Mouse (Mus musculus) intestine, embryonic 15.5 days (tissue): Measurements from ENCODE around the gene Ppip5k2. TPM values are rescaled to one million over a fixed set of nuclear protein-coding genes. Genes with fewer than 3 reads are reported as not detected.
"Not testable (repeated sequence)": the region's sequence is repeated elsewhere in the genome, so short reads cannot be mapped to it uniquely, and the experiment has no call there.

Experiments
- ATAC-seq: fragments of 200-750 bp; cut with Nextera tagmentation; 2 replicates; pipeline ENCODE4 v1.8.0; 2017; ENCODE audit warnings: moderate TSS enrichment, moderate library complexity
- H3K27ac ChIP-seq: fragments of 300-500 bp; sonication (generic); 2 replicates; pipeline ENCODE4 v1.5.1; 2015; ENCODE audit warnings: mild to moderate bottlenecking, inconsistent platforms
- H3K27me3 ChIP-seq: fragments of 300-500 bp; sonication (generic); replicated peaks from 2 replicates; pipeline ENCODE4 v1.6.1; 2015; ENCODE audit warnings: inconsistent platforms
- H3K36me3 ChIP-seq: fragments of 300-500 bp; sonication (generic); 2 replicates; pipeline ENCODE4 v1.6.1; 2015; ENCODE audit warnings: inconsistent platforms
- H3K4me1 ChIP-seq: fragments of 300-500 bp; sonication (generic); replicated peaks from 2 replicates; pipeline ENCODE4 v1.6.1; 2015; ENCODE audit warnings: inconsistent platforms
- H3K4me2 ChIP-seq: fragments of 300-500 bp; sonication (generic); replicated peaks from 2 replicates; pipeline ENCODE4 v1.6.1; 2015; ENCODE audit warnings: mild to moderate bottlenecking, inconsistent platforms
- H3K4me3 ChIP-seq: fragments of 300-500 bp; sonication (generic); replicated peaks from 2 replicates; pipeline ENCODE4 v1.5.1; 2015; ENCODE audit warnings: inconsistent platforms
- H3K9ac ChIP-seq: fragments of 300-500 bp; sonication (generic); 2 replicates; pipeline ENCODE4 v1.6.1; 2015; ENCODE audit warnings: inconsistent platforms
- H3K9me3 ChIP-seq: fragments of 300-500 bp; sonication (generic); 2 replicates; pipeline ENCODE4 v1.6.1; 2016; ENCODE audit warnings: inconsistent platforms
- WGBS: fragments of 180-500 bp; shearing (Covaris S2); methylation state at CpG from one replicate; pipeline ENCODE4 v1.1.7; 2015; 5-methylcytosine and 5-hydroxymethylcytosine counted together
- polyA plus RNA-seq: library from polyadenylated mRNA; unstranded; fragments of >200 nt; fragmentation: Nextera tagmentation; extraction: Ambion mirVana; gene quantifications from 2 replicates; pipeline ENCODE4 v1.2.1, GENCODE M21; 2015

The Ppip5k2 gene
- polyA plus RNA-seq, 1 experiment from 2014 or later, result 37.9 TPM

GRCm38 (mm10) chr1:97773362-97773761 lies 3.2 kb upstream of the Ppip5k2 start:
- Histone ChIP-seq H3K27ac (no peak overlapping the region), H3K4me3 (no peak overlapping the region), H3K27me3 (no peaks in the 10 kb centered on the region), H3K4me1 (peaks cover 2% of the 10 kb centered on the region; the same call in 1 of the 2 replicates), H3K36me3 (no peaks in the 10 kb centered on the region), H3K4me2 (no peak overlapping the region), H3K9ac (no peak overlapping the region), H3K9me3 (no peaks in the 10 kb centered on the region)
- 87% methylated on average over 6 of the region's 6 CpGs for WGBS
- no peak for ATAC-seq

- Histone ChIP-seq H3K27me3 (no peaks in the 10 kb centered on the region), H3K4me2 (no peak overlapping the region), H3K9me3 (no peaks in the 10 kb centered on the region), H3K36me3 (no peaks in the 10 kb centered on the region), H3K4me3 (no peak overlapping the region), H3K9ac (no peak overlapping the region), H3K4me1 (peaks cover 2% of the 10 kb centered on the region; the same call in 1 of the 2 replicates), H3K27ac (no peak overlapping the region)
- no peak for ATAC-seq
- 97% methylated on average over 5 of the region's 5 CpGs for WGBS
Measured at GRCm38 (mm10) chr1:97771727-97772126, 1.5 kb upstream of the Ppip5k2 start.

GRCm38 (mm10) chr1:97771118-97771517 lies 907 bp upstream of the Ppip5k2 start:
- Histone ChIP-seq H3K4me2 (0 out of 2 replicates have a peak overlapping the region, but pooled peaks have one; percentile 28), H3K4me3 (no peak overlapping the region), H3K9me3 (no peaks in the 10 kb centered on the region), H3K27ac (no peak overlapping the region), H3K36me3 (no peaks in the 10 kb centered on the region), H3K9ac (no peak overlapping the region), H3K4me1 (peaks cover 2% of the 10 kb centered on the region; the same call in 1 of the 2 replicates), H3K27me3 (no peaks in the 10 kb centered on the region)
- ATAC-seq, result no peak
- 64% methylated on average over 7 of the region's 7 CpGs for WGBS

GRCm38 (mm10) chr1:97769294-97769903 lies 812 bp downstream of the Ppip5k2 start:
- Histone ChIP-seq H3K27me3 (no peaks in the 10 kb centered on the region), H3K36me3 (no peaks in the 10 kb centered on the region), H3K9me3 (no peaks in the 10 kb centered on the region), H3K4me3 (peak overlapping the region; percentile 80), H3K4me1 (peaks cover 2% of the 10 kb centered on the region; the same call in 1 of the 2 replicates), H3K27ac (peak overlapping the region; percentile 89), H3K9ac (peak overlapping the region; percentile 81), H3K4me2 (peak overlapping the region; percentile 58)
- under 1% methylated on average over 40 of the region's 40 CpGs for WGBS
- ATAC-seq, result peak; percentile 71

- Histone ChIP-seq H3K27me3 (no peaks in the 10 kb centered on the region), H3K4me2 (peak overlapping the region; percentile 58), H3K27ac (0 out of 2 replicates have a peak overlapping the region, but pooled peaks have one; percentile 89), H3K4me1 (peaks cover 2% of the 10 kb centered on the region; the same call in 1 of the 2 replicates), H3K9ac (peak overlapping the region; percentile 81), H3K9me3 (no peaks in the 10 kb centered on the region), H3K4me3 (peak overlapping the region; percentile 80), H3K36me3 (no peaks in the 10 kb centered on the region)
- no peak for ATAC-seq
- 8% methylated on average over 7 of the region's 7 CpGs for WGBS
Measured at GRCm38 (mm10) chr1:97768906-97769293, 1.3 kb downstream of the Ppip5k2 start.

GRCm38 (mm10) chr1:97768089-97768488 lies 2.1 kb downstream of the Ppip5k2 start:
- H3K27ac ChIP-seq, result no peak overlapping the region
- 65% methylated on average over 2 of the region's 2 CpGs for WGBS
- ATAC-seq, result no peak
- H3K36me3 ChIP-seq, result no peaks in the 10 kb centered on the region
- H3K9me3 ChIP-seq, result no peaks in the 10 kb centered on the region
- H3K4me2 ChIP-seq, result peak overlapping the region; percentile 35
- H3K4me1 ChIP-seq, result peaks cover 2% of the 10 kb centered on the region; the same call in 1 of the 2 replicates
- no peak overlapping the region for H3K4me3 ChIP-seq
- H3K9ac ChIP-seq, result no peak overlapping the region
- H3K27me3 ChIP-seq, result no peaks in the 10 kb centered on the region

GRCm38 (mm10) chr1:97765712-97766111 lies 4.5 kb downstream of the Ppip5k2 start:
- H3K27me3 ChIP-seq, H3K27ac ChIP-seq, H3K4me1 ChIP-seq, H3K9ac ChIP-seq, H3K4me3 ChIP-seq, ATAC-seq, H3K9me3 ChIP-seq, H3K36me3 ChIP-seq: not testable (repeated sequence)
- 85% methylated on average over 4 of the region's 4 CpGs for WGBS
- peak overlapping the region; percentile 3; the same call in 1 of the 2 replicates for H3K4me2 ChIP-seq

- Histone ChIP-seq H3K27ac (no peak overlapping the region), H3K27me3 (no peaks in the 10 kb centered on the region), H3K36me3 (no peaks in the 10 kb centered on the region), H3K9me3 (no peaks in the 10 kb centered on the region), H3K4me3 (no peak overlapping the region), H3K4me2 (no peak overlapping the region), H3K9ac (no peak overlapping the region), H3K4me1 (no peaks in the 10 kb centered on the region)
- no peak for ATAC-seq
- WGBS, result 89% methylated on average over 6 of the region's 6 CpGs
Measured at GRCm38 (mm10) chr1:97761477-97761876, 8.7 kb downstream of the Ppip5k2 start.

- Histone ChIP-seq H3K4me3 (no peak overlapping the region), H3K9me3 (no peaks in the 10 kb centered on the region), H3K9ac (no peak overlapping the region), H3K36me3 (no peaks in the 10 kb centered on the region), H3K4me1 (no peaks in the 10 kb centered on the region), H3K27me3 (no peaks in the 10 kb centered on the region), H3K27ac (no peak overlapping the region), H3K4me2 (no peak overlapping the region)
- 76% methylated on average over 7 of the region's 7 CpGs for WGBS
- no peak for ATAC-seq
Measured at GRCm38 (mm10) chr1:97760598-97760997, 9.6 kb downstream of the Ppip5k2 start.

- Histone ChIP-seq H3K27ac (no peak overlapping the region), H3K36me3 (no peaks in the 10 kb centered on the region), H3K4me1 (no peaks in the 10 kb centered on the region), H3K4me2 (no peak overlapping the region), H3K27me3 (no peaks in the 10 kb centered on the region), H3K9me3 (no peaks in the 10 kb centered on the region), H3K4me3 (no peak overlapping the region), H3K9ac (no peak overlapping the region)
- no peak for ATAC-seq
Measured at GRCm38 (mm10) chr1:97759841-97760240, 10.4 kb downstream of the Ppip5k2 start.

- Histone ChIP-seq H3K4me2 (no peak overlapping the region), H3K27ac (no peak overlapping the region), H3K27me3 (no peaks in the 10 kb centered on the region), H3K9me3 (no peaks in the 10 kb centered on the region), H3K36me3 (0 out of 2 replicates have a peak, but pooled peaks cover 2% of the 10 kb centered on the region), H3K4me3 (no peak overlapping the region), H3K9ac (no peak overlapping the region), H3K4me1 (no peaks in the 10 kb centered on the region)
- WGBS, result 75% methylated on average over 4 of the region's 4 CpGs
- ATAC-seq, result no peak
Measured at GRCm38 (mm10) chr1:97754392-97754791, 15.8 kb downstream of the Ppip5k2 start.

- H3K36me3 ChIP-seq, result 0 out of 2 replicates have a peak, but pooled peaks cover 2% of the 10 kb centered on the region
- no peak overlapping the region for H3K27ac ChIP-seq
- H3K4me1 ChIP-seq, result no peaks in the 10 kb centered on the region
- H3K27me3 ChIP-seq, result no peaks in the 10 kb centered on the region
- ATAC-seq, result no peak
- no peak overlapping the region for H3K4me2 ChIP-seq
- H3K9ac ChIP-seq, result no peak overlapping the region
- no peak overlapping the region for H3K4me3 ChIP-seq
- no peaks in the 10 kb centered on the region for H3K9me3 ChIP-seq
Measured at GRCm38 (mm10) chr1:97753216-97753615, 17.0 kb downstream of the Ppip5k2 start.

GRCm38 (mm10) chr1:97748163-97748562 lies 22.0 kb downstream of the Ppip5k2 start:
- 85% methylated on average over 3 of the region's 3 CpGs for WGBS
- Histone ChIP-seq H3K4me2 (no peak overlapping the region), H3K9me3 (no peaks in the 10 kb centered on the region), H3K36me3 (0 out of 2 replicates have a peak, but pooled peaks cover 9% of the 10 kb centered on the region), H3K27me3 (no peaks in the 10 kb centered on the region), H3K27ac (no peak overlapping the region), H3K4me3 (no peak overlapping the region), H3K4me1 (no peaks in the 10 kb centered on the region), H3K9ac (no peak overlapping the region)
- ATAC-seq, result no peak
